Comparison of ENCODE assay signal across 8 mouse cellular contexts in genomic region chr11:33100027-33100507, GRCm38 (mm10). TPM values are rescaled to one million over a fixed set of nuclear protein-coding genes. Genes with fewer than 3 reads are reported as not detected.
A peak's percentile ranks its signal among the peaks of the same experiment; 100 is the strongest.
DNase-seq lines count a peak whose midpoint lies in the region; ATAC-seq lines count a peak whose summit lies in the region.

No protein-coding gene starts in this region.

- peak; percentile 4 to 6 for DNase-seq in urinary bladder, adult 18-20 months (ENCODE audit: low spot score in 2 of 2)
- DNase-seq in urinary bladder, adult 2 months (ENCODE audit: low spot score) = no peak
- no peak for DNase-seq in heart, embryonic 10.5 days (ENCODE audit: low spot score)
- DNase-seq in left cerebral cortex, postnatal 36 days (ENCODE audit: low spot score in 2 of 2) = no peak
- no peak for DNase-seq in spleen, postnatal 36 days (ENCODE audit: low spot score in 2 of 2)
- no peak for DNase-seq in thymus, adult 18-20 months

- peaks cover 10% of the 10 kb centered on the region for H3K4me1 ChIP-seq in heart, embryonic 10.5 days
- H3K4me1 ChIP-seq in limb, embryonic 12.5 days (replicated peaks) = peaks cover 27% of the 10 kb centered on the region
- H3K4me1 ChIP-seq in neural tube, embryonic 15.5 days = peaks cover 11% of the 10 kb centered on the region

- ATAC-seq in limb, embryonic 12.5 days (ENCODE audit: insufficient number of reproducible peaks, insufficient read depth, low FRiP score, low TSS enrichment, low read depth) = peak; percentile 49; the same call in 1 of the 2 replicates
- ATAC-seq in neural tube, embryonic 15.5 days (ENCODE audit: low FRiP score) = peak; percentile 40; the same call in 1 of the 2 replicates

- H3K4me3 ChIP-seq in heart, embryonic 10.5 days = peak overlapping the region; percentile 42
- H3K4me3 ChIP-seq in limb, embryonic 12.5 days (replicated peaks) = peak overlapping the region; percentile 21
- peak overlapping the region; percentile 29 for H3K4me3 ChIP-seq in neural tube, embryonic 15.5 days (replicated peaks)

- H3K9me3 ChIP-seq in heart, embryonic 10.5 days = no peaks in the 10 kb centered on the region
- no peaks in the 10 kb centered on the region; the same call in 1 of the 2 replicates for H3K9me3 ChIP-seq in limb, embryonic 12.5 days
- no peaks in the 10 kb centered on the region for H3K9me3 ChIP-seq in neural tube, embryonic 15.5 days (replicated peaks)

- H3K9ac ChIP-seq in limb, embryonic 12.5 days (replicated peaks) = peak overlapping the region; percentile 44; the same call in 1 of the 2 replicates
- no peak overlapping the region for H3K9ac ChIP-seq in neural tube, embryonic 15.5 days (replicated peaks)

- intact Hi-C loops in left cerebral cortex, postnatal 36 days (cut with DNase I) = no loop called here

- WGBS in heart, embryonic 10.5 days = 21% methylated on average over 10 of the region's 10 CpGs
- WGBS in limb, embryonic 12.5 days = 23% methylated on average over 10 of the region's 10 CpGs
- 32% methylated on average over 10 of the region's 10 CpGs for WGBS in neural tube, embryonic 15.5 days

- H3K4me2 ChIP-seq in limb, embryonic 12.5 days = peak overlapping the region; percentile 50
- H3K4me2 ChIP-seq in neural tube, embryonic 15.5 days = peak overlapping the region; percentile 49

- no peak overlapping the region for H3K27ac ChIP-seq in heart, embryonic 10.5 days
- 0 out of 2 replicates have a peak overlapping the region, but pooled peaks have one; percentile 13 for H3K27ac ChIP-seq in limb, embryonic 12.5 days
- H3K27ac ChIP-seq in neural tube, embryonic 15.5 days (replicated peaks) = no peak overlapping the region

- H3K36me3 ChIP-seq in heart, embryonic 10.5 days = no peaks in the 10 kb centered on the region
- H3K36me3 ChIP-seq in limb, embryonic 12.5 days = no peaks in the 10 kb centered on the region
- no peaks in the 10 kb centered on the region for H3K36me3 ChIP-seq in neural tube, embryonic 15.5 days

- peaks cover 25% of the 10 kb centered on the region; the same call in 1 of the 2 replicates for H3K27me3 ChIP-seq in heart, embryonic 10.5 days (ENCODE audit: insufficient read depth, poor library complexity, severe bottlenecking)
- 0 out of 2 replicates have a peak, but pooled peaks cover 3% of the 10 kb centered on the region for H3K27me3 ChIP-seq in limb, embryonic 12.5 days
- H3K27me3 ChIP-seq in neural tube, embryonic 15.5 days (replicated peaks) = 0 out of 2 replicates have a peak, but pooled peaks cover 3% of the 10 kb centered on the region

RNA-seq across cellular contexts. Expression of gene Fgf18, which starts 47.1 kb away (rescaled TPM):
- 0.88 and 1.2 TPM in 2 replicates for polyA plus RNA-seq in urinary bladder, adult 2 months (2012; rRNA removed)
- polyA plus RNA-seq in heart, embryonic 10.5 days (2016; fragmentation: Nextera tagmentation; extraction: Ambion mirVana) = 1.1 and 2.6 TPM in 2 replicates
- polyA plus RNA-seq in limb, embryonic 12.5 days (2016; fragmentation: Nextera tagmentation; extraction: Ambion mirVana) = 18.2 and 19.0 TPM in 2 replicates
- polyA plus RNA-seq in neural tube, embryonic 15.5 days (2015; fragmentation: Nextera tagmentation; extraction: Ambion mirVana) = 9.2 and 9.7 TPM in 2 replicates
- total RNA-seq in left cerebral cortex, postnatal 36 days (2021) = 1 to 10 TPM; 2.9 to 3.7 TPM

Comparison
In these comparisons a context has a peak if more than half of its experiments do, and no peak if none do; other contexts are left out.
1. DNase-seq: peak in urinary bladder, adult 18-20 months (2 of 2); none in urinary bladder, adult 2 months (single experiment), heart, embryonic 10.5 days (single experiment), left cerebral cortex, postnatal 36 days (0 of 2), spleen, postnatal 36 days (0 of 2) and thymus, adult 18-20 months (0 of 2).
2. Peak in every context shown above with its lines, with median percentiles within 50 percentile points of each other: H3K4me3 ChIP-seq.